Mouse (Mus musculus): Measurements from ENCODE around the gene Wdr6.

Gene Wdr6

GRCm38 (mm10) chr9:108525400-108525799 is 53.1 kb downstream of the Wdr6 start:
- no peak for ATAC-seq (ENCODE audit: low TSS enrichment)

GRCm38 (mm10) chr9:108523341-108523740 is 55.2 kb downstream of the Wdr6 start:
- no peak for ATAC-seq (ENCODE audit: low TSS enrichment)

All from frontal cortex, adult (tissue).